Mouse (Mus musculus) forebrain, embryonic 16.5 days (tissue): ENCODE results near the gene Arhgap22. TPM values are rescaled to one million over a fixed set of nuclear protein-coding genes. Genes with fewer than 3 reads are reported as not detected.

ENCODE experiments used
- polyA plus RNA-seq: library from polyadenylated mRNA; unstranded; fragments of >200 nt; fragmentation: Nextera tagmentation; extraction: Ambion mirVana; gene quantifications from 2 replicates; pipeline ENCODE4 v1.2.1, GENCODE M21; 2015

Gene Arhgap22
- polyA plus RNA-seq, 1 experiment from 2014 or later = 0.47 TPM

Other genes with a start within 250 kb of the Arhgap22 start
- gene Lrrc18, start 222.6 kb upstream of the Arhgap22 start, polyA plus RNA-seq = 0.13 and 0.15 TPM in 2 replicates
- gene Wdfy4, start 28.5 kb upstream of the Arhgap22 start, polyA plus RNA-seq = 0.06 and 0.40 TPM in 2 replicates
- gene Mapk8, start 233.1 kb downstream of the Arhgap22 start, polyA plus RNA-seq = 39.3 and 39.8 TPM in 2 replicates